Mouse (Mus musculus): Measurements from ENCODE around the gene Noc2l.

Noc2l gene

DNA sequence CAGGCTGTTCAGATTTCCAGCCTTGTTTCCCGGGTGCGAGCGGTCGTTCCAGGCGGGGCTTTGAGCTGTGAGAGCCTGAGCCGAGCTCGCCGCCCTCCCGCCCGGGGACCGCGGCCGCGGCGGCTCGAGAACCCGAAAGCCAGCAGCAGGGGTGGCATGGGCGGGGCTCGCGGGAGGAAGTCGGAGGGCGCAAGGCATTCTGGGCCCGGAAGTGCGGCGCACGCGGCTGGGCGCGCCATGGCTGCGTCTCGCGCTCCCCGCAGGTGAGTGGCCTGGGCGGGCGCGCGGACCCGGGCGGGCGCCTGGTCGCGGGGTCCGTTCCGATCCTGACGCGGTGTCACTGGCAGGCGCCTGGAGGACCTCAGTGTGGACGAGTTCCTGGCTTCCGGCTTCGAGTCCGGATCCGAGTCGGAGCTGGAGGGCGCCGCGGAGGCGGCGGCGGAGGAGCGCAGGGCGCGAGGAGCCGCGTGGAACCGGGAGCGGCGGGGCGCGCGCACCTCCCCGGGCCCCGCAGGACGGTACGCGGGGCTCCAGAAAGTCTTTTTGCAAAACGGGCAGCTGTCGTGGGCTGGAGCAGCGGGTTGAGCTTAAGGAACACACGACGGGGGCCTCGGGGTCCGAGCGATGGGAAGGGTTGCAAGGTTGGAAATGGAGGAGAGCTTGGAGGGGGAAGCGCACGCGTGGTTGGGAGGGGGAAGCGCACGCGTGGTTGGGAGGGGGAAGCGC lies at the start of gene Noc2l:
Gene Noc2l, plus strand, starts transcription at position 203 of the 726 bp plus-strand sequence.
- DNase-seq (ENCODE audit: low read depth), result peak; percentile 93

DNA sequence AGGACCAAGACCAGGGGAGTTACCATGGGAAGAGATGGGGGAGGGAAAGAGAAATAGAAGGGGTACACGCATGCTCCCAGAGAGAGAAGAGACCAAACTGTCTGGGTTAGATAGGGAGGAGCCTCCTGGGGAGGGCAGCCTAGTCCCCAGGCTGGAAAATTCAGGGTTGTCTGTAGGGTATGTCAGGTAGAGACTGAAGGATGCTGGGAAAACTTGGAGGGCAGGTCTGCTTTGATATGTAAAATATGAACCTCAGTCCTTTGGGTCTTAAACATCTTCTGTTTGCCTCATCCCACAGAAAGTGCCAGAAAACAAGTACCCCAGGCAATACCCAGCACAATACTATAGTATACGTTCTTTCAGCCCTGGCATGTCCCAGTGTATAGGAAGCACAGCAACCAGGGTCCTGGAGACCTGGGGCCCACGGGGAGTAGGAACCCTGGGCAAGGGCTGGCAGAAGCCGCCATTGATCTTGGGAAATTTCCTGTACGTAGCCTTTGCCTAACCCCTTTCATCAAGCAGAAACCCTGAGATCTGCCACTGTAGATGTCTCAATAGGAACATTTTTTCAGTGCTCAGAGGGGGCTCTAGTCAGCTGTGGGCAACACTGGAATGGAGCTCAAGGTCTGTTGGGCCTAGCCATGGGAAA lies 47.5 kb upstream of the Noc2l start:
- DNase-seq (ENCODE audit: low read depth), result no peak

DNA sequence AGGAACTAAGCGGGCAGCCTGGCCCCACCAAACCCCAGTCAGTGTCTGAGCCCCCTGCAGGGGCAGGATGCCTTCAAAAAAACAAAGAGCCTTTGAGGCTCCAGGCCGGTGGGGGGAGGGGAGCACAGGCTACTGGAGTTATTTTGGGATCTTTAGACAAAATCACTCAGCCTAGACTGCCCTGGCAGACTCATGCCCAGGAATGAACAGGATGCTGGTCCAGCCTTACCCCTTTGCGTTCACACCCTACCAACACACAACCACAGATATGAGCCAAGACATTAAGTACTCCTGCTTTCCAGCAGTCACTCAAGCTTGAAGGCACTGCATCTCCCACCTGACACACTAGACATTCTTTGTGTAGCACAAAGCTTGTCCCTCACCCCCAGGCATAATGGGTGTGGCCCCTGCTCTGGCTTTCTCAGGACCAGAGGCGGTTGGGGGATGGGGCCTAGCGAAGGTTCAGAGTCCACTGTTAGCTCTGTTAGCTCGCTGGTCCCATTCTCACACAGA lies 46.9 kb upstream of the Noc2l start:
- DNase-seq (ENCODE audit: low read depth), result no peak

DNA sequence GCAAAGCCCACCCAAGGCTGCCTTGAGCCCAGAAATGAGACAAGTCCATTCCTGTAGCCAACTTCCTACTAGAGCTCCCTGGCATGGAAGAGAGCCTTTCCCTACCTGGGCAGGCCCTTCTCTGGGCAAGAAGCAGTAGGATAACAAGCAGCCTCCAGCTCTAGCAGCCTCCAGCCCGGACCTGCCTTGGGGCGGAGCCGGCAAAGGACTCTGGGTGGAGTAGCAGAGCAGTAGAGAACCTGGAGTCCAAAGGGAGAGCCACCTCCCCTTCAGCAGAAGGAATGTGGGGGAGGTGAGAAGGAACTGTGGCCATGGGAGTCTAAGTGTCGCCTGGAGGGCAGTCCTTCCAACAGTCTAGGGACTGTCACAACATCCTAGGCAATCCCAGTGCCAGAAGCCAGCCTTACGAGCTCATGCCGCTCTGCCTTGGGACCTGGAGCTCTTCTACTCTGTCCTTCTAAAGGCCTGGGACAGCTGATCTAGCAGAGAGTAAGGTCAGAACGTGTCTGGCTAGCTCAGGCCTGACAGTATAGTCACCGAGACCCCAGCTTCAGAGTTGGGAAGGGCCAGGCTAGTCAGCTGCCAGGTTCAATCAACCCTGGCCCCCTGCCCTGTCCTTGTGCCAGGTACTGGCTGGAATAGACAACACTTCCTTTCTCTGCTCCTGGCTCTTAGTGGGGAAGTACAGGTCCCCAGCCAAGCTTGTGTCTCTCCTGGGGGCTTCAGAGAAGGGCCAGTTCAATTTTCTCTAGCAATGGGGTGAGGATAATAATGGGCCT lies 43.2 kb upstream of the Noc2l start:
- no peak for DNase-seq (ENCODE audit: low read depth)

DNA sequence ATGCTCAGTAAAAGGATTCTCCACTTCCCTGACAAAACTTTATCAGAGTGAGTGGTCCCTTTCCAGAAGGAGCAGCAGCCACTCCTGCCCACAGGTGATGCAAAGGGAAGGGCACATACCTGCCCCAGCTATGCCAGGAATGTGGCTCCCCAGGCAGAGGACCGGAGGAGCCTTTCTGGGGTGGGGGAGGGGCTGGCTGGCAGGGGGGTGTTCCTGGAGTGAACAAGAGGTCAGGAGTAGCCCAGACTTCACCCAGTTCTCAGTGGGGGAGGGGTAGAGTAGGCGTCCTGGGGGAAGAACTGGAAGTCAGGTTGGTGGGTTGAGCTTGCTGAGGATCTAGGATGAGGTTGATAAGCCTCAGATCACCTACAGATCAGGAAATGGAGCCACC lies 42.6 kb upstream of the Noc2l start:
- DNase-seq (ENCODE audit: low read depth), result no peak

DNA sequence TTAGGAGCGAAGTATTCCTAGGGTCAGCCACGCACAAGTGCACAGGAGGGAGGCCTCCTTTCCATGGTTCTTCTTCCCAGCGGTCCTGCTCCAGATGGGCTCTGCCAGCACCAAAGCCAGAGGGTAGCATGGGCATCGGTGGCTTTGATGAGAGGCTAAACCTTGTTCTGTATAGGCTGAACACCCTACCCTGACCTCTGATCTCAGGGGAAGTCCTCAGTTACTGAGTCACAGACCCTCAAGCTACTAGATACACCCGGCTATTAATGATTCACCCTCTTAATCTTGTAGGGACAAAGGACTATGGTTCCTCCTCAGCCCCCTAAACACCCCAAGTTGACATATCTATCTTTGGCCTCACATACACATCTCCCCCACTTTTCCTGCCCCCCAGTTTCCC lies 41.9 kb upstream of the Noc2l start:
- no peak for DNase-seq (ENCODE audit: low read depth)

DNA sequence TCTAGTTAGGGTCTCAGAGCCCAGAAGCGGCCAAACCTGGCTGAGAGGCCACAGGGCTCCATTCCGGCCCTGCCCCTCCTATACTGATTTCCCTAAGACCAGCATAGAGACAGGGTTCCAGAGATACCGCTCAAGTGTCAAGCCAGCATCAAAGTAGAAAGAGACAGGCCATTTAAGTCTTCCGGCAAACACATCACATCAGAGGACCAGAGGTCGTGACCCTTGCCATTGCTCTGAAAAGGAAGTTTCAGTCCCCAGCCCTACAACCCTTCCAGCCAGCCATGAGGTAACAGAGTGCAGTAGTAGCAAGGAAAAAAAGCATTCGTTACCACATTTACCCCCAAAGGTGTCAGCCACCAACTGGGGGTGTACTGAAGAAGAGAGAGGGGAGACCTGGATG lies 41.5 kb upstream of the Noc2l start:
- no peak for DNase-seq (ENCODE audit: low read depth)

DNA sequence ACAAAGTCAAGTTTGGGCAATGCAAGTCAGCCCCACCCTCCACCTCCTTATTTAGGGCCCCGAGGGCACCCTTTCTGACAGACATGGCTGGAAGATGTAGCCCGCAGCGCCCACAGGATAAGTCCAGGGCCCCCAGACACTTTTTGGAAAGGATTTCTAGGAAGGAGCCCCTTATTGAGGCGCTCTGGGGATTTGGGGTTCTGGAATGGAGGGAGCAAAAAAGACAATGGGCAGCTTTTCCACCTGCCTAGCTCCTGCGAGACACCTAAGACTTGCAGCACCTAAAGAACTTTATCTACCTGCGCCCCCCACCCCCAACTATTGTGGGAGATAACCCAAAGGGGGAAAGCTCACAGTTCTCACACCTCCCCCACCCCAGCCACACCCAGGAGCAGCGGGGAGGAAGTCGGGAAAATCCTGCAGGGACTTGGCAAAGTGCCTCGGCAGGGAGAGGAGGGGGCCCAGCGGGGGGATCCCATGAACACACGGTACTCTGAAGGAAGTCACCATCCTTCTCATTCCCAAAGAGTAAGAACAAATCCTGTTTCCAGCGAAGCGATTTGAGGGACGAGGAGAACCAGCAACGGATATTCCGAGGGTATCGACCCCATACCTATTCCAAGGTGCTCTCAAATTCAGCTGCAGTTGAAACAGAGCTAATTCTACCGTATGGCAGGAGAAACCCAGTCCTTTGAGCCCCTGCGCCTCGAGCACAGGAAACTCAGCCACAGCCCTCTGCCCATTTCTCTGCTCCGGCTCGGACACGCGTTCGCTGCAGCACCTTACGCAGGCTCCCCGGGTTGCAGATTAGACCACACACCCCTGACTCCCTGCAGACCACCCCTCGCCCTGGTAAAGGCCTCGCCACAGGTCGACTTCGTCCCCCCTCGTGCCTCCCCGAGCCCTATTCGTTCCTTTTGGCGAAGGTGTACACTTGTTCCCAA lies 39.6 kb upstream of the Noc2l start:
- DNase-seq (ENCODE audit: low read depth), result peak; percentile 54

DNA sequence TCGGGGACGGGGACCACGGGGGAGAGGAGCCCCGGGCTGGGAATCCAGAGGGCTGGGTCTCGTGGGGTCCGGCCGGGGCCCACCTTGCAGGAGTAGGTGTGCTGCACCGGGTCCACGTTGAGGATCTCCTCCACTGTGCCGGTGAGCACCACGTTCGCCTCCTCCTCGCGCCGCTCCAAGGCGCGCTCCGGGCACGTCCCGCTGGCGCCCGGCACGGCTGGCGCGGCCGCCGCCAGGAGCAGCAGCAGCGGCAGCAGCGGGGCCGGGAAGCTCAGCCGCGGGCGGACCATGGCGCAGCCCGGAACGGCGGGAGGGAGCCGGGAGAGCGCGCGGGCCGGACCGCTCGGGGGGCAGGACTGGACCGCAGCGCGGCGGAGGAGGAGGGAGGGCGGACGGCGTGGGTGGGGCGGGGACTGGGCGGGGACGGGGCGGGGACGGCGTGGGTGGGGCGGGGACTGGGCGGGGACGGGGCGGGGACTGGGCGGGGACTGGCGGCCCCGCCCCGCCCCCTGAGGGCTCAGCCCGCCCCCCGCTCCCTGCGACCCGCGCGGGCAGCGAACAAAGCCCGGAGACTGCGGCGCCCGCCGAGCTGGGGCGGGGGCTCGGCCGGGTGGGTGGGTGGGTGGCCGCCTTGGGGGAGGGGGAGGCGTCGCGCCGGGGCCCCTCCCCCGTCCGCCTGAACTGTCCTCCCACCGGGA lies 38.5 kb upstream of the Noc2l start, which contains the start of gene Agrn:
Gene Agrn, minus strand, starts transcription at position 358 of the 698 bp plus-strand sequence.
- DNase-seq (ENCODE audit: low read depth), result peak; percentile 75

DNA sequence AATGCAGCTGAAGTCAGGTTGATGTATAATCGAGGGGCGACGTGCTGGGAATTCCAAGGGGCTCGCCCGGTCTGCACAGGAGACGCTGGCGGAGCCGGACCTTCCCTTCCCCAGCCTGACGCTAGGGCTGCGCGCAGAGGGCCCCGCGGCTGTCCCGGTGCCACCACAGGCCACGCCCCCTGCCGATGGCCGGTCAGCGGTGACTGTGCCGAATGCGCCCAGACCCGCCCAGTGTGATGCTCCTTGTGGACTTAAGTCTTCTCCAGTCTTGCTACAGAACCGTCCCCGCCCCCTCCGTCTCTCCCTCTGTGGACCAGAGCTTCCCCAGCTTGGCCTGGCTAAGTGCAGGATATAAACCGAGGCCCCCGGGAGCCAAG lies 38.0 kb upstream of the Noc2l start:
- DNase-seq (ENCODE audit: low read depth), result peak; percentile 71

DNA sequence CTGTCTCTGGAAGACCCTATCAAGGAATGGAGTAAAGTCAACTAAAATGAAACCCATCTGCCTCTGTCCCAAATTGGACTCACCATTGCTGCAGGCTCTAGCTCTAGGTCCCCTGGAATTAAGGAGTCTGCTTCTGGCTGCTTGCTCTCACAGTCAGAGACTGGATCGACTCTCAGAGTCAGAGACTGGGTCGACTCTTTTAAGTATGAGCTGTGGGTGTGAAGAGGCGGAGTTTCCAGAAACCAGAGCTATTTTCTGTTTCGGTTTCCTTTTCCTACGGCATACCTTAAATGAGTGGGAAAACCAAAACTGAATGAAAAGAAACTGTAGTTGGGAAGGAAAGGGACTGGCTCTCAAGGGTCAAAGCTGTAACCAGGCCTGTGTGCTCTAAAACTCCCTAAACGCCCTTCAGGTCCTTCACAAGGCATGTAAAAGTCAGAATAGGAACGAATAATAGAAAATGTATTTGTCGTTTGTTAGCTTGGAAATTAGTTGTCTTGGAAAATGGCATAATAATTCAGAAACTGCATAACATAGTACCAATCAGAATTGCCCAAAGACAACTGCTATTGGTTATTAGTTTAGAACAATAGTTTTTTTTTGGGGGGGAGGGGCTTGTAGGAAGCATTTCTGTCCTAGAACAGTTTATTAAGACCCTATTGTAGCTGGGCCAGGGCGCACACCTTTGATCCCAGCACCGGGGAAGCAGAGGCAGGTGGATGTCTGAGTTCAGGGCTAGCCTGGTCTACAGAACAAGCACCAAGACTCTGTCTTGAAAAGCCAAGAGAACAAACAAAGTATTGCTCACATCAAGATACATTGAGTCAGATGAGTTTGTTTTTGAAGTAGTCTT lies 35.0 kb upstream of the Noc2l start, which contains the start of gene Isg15:
Gene Isg15, minus strand, starts transcription at position 196 of the 853 bp plus-strand sequence.
- peak; percentile 86 for DNase-seq (ENCODE audit: low read depth)

DNA sequence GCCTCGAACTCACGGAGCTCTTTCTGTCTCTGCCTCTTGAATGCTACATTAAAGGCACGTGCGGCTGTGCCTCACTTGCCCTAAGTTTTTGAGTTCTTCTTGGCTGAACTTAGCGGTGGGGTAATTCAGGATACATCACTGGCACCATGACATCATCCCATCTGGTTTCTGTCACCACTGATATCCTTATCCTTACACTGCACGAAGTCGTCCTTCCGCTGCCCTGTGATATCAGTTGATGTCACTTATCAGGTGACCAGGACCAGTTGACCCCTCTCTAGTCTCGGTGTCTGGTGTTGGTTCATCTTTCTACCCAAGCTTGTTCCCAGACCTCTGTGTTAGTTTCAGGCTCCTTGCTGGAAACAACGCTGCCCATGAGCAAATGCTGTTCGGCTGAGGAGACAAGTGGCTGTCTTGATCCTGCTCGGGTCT lies 33.3 kb upstream of the Noc2l start:
- DNase-seq (ENCODE audit: low read depth), result no peak

DNA sequence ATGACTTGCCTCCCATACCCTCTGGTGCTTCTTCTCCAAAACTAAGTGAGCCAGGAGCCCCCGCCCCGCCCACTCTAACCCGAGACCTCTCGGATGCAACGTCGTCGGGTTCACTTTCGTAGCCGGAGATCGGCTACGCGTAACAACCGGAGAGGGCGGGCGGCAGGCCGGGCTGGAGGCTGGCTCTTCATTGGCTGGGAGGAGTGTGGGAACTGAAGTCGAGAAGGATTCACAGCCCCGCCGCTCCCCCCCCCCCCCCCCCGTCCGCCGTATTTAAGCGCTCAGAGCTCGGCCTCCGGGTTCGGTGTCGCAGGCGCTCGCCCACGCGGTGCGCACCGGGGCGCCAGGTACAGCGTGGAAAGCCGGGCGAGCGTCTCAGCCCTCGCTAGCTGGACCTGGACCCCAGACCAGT lies 32.8 kb upstream of the Noc2l start, which contains the start of gene AW011738:
Gene AW011738, plus strand, starts transcription at position 304 of the 412 bp plus-strand sequence.
- peak; percentile 89 for DNase-seq (ENCODE audit: low read depth)

DNA sequence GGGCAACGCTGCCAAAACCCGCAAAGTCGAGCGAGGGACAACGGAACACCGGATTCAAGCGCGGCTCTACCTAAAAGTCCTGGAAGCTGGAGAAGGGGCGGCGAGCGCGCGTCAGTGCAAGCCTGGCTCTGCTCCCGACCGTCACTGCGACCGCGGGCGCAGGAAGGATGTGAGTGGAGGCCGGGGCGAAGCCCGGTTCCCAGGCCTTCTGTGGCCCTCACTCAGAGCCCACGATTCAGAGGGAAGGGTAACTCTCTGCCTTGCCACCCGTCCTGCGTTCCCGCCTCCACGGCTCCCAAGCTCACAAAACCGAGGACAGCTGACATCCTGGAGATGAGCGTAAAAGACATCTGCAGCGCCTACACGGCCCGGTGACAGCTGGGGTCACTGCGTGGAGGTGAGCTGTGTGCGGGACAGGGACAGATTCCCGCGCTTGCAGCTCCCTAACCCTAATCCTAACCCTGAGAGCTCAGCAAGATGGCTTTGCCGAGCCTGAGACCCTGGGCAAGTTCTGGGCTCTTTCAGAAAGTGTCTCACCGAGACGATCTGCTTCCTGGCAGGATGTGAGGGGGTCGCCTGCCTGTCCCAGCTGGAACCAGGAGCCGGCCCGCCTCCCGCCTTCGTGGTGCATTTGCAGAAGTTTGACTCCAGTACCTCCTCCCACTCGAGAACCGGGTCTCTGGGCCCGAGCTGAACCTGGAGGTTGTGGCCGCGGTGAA lies 32.2 kb upstream of the Noc2l start:
- DNase-seq (ENCODE audit: low read depth), result no peak

DNA sequence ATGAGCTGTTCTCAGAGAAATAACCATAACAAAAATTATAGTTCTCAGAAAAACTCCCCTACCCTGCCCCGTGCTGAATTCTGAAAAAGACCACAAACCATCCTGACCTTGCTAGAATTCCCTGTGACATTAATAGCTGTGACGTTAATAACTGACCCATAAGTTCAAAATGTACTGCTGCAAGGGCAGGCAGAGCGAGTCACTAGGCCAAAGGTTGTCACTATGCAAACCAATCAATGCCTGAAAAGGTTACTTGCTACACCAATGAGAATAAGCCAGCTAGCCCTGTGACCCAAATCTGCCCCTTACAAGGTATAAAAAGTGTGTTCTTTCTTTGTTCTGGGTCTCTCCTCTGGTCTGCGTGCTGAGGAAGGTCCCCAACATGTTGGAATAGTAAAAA lies 26.9 kb upstream of the Noc2l start:
- DNase-seq (ENCODE audit: low read depth), result no peak

DNA sequence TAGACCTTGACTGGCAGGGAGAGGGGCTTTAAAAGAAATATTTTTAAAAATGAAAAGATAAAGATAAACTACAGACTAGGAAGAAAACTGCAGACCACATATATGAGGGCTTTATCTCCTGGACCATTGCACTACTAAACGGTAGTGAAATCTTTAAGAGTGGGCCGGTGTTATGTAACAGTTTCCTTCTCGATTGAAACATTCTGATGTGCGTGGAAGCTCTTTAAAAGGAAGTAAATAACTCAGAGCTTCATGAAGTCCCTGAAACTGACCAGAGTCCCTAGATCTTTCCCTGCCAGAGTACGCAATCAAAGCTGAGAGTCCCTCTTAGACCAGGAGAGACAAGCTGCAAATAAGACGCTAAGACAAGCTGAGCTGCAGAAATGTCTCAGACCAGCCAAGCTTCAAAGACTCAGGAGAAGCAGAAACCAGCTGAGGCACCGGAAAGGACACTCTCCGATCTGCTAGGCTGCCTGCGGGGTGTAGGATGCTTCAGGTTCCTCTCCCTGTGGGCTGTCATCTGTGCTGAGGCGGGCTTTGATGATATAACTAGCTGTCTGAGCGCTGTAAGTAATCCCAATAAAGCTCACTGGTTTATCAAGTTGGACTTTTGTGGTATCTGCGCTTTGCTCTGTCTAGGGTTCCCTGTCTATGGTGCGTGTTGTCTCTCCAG lies 25.7 kb upstream of the Noc2l start:
- DNase-seq (ENCODE audit: low read depth), result no peak

DNA sequence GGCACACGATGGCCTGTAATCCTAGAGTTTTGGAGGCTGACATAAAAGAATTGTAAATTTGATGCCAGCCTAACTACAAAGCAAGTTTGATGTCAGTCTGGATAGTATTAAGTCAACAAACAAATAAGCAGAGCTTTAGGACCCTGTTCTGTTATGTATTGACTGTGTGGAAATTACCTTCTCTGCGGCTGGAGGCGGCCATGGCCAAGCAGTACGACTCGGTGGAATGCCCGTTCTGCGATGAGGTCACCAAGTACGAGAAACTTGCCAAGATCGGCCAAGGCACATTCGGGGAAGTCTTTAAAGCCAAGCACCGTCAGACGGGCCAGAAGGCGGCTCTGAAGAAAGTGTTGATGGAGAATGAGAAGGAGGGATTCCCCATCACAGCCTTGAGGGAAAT lies 22.7 kb upstream of the Noc2l start:
- no peak for DNase-seq (ENCODE audit: low read depth)

DNA sequence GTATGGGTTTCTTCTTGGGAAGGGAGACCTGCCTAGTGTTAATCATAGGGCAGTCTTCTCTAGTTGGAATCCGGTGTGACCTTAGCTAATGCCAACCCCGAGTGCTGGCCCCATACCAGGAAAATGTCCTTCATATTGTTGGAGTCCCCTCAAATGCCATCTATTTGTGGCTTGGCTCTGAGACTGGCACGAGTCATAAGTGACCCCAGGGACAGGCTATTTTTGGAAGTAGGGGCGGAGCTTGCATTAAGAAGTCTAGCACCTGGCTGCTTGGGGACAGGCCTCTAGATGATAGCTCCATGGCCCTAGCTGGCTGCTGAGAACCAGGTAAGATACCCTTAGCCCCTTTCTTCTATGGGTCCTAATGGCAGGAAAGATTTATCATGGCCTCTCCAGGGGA lies 20.2 kb upstream of the Noc2l start, which contains the start of gene Perm1:
Gene Perm1, plus strand, starts transcription at position 220 of the 400 bp plus-strand sequence.
- no peak for DNase-seq (ENCODE audit: low read depth)

Data from naive thymus-derived CD4-positive, alpha-beta T cell, adult 2 months (primary cell).